ENCODE assay signal across 8 mouse cellular contexts in genomic region chr19:21570778-21571177, GRCm38 (mm10).
DNase-seq lines count a peak whose midpoint lies in the region; ATAC-seq lines count a peak whose summit lies in the region.

No protein-coding gene starts in this region.

- no peak overlapping the region for H3K4me2 ChIP-seq in kidney, embryonic 16.5 days (replicated peaks; ENCODE audit: low read depth, low read length)
- no peak overlapping the region for H3K4me2 ChIP-seq in forebrain, embryonic 16.5 days (ENCODE audit: low read length)
- H3K4me2 ChIP-seq in hindbrain, embryonic 11.5 days (replicated peaks; ENCODE audit: low read depth, low read length) = no peak overlapping the region
- no peak overlapping the region for H3K4me2 ChIP-seq in midbrain, embryonic 16.5 days (ENCODE audit: low read length)

- H3K36me3 ChIP-seq in kidney, embryonic 16.5 days (ENCODE audit: insufficient read depth, low read length) = no peaks in the 10 kb centered on the region
- no peaks in the 10 kb centered on the region for H3K36me3 ChIP-seq in forebrain, embryonic 16.5 days (ENCODE audit: control insufficient read depth, insufficient read depth)
- H3K36me3 ChIP-seq in hindbrain, embryonic 11.5 days (ENCODE audit: control insufficient read depth, insufficient read depth, low read length) = no peaks in the 10 kb centered on the region
- H3K36me3 ChIP-seq in midbrain, embryonic 16.5 days (ENCODE audit: control insufficient read depth, insufficient read depth, low read length) = no peaks in the 10 kb centered on the region

- H3K9ac ChIP-seq in kidney, embryonic 16.5 days (replicated peaks; ENCODE audit: low read length) = no peak overlapping the region
- H3K9ac ChIP-seq in forebrain, embryonic 16.5 days (replicated peaks; ENCODE audit: low read depth, low read length) = no peak overlapping the region
- H3K9ac ChIP-seq in hindbrain, embryonic 11.5 days (ENCODE audit: low read depth, low read length) = no peak overlapping the region
- H3K9ac ChIP-seq in midbrain, embryonic 16.5 days (ENCODE audit: low read depth, low read length) = no peak overlapping the region

- ATAC-seq in kidney, embryonic 16.5 days (ENCODE audit: low FRiP score, low TSS enrichment) = peak; percentile 23; the same call in 1 of the 2 replicates
- peak; percentile 36 for ATAC-seq in forebrain, embryonic 16.5 days
- 0 out of 2 replicates have a peak, but pooled peaks have one; percentile 42 for ATAC-seq in hindbrain, embryonic 11.5 days (ENCODE audit: low FRiP score)
- peak; percentile 77 for ATAC-seq in midbrain, embryonic 16.5 days
- no peak for ATAC-seq in erythroid progenitor cell, adult 5-6 weeks (replicated peaks; ENCODE audit: low FRiP score, poor library complexity, severe bottlenecking)

- H3K4me3 ChIP-seq in kidney, embryonic 16.5 days (ENCODE audit: low read length) = no peak overlapping the region
- no peak overlapping the region for H3K4me3 ChIP-seq in forebrain, embryonic 16.5 days (replicated peaks; ENCODE audit: low read length)
- no peak overlapping the region for H3K4me3 ChIP-seq in hindbrain, embryonic 11.5 days (ENCODE audit: low read depth, low read length)
- H3K4me3 ChIP-seq in midbrain, embryonic 16.5 days (ENCODE audit: low read depth, low read length) = no peak overlapping the region

- no peaks in the 10 kb centered on the region for H3K9me3 ChIP-seq in kidney, embryonic 16.5 days (ENCODE audit: low read length)
- no peaks in the 10 kb centered on the region for H3K9me3 ChIP-seq in forebrain, embryonic 16.5 days (ENCODE audit: control insufficient read depth, low read length)
- H3K9me3 ChIP-seq in hindbrain, embryonic 11.5 days (ENCODE audit: control insufficient read depth, low read length) = no peaks in the 10 kb centered on the region
- no peaks in the 10 kb centered on the region for H3K9me3 ChIP-seq in midbrain, embryonic 16.5 days (replicated peaks; ENCODE audit: control insufficient read depth, low read length, poor library complexity, severe bottlenecking)

- H3K27me3 ChIP-seq in kidney, embryonic 16.5 days (ENCODE audit: insufficient read depth, low read length) = no peaks in the 10 kb centered on the region
- no peaks in the 10 kb centered on the region for H3K27me3 ChIP-seq in forebrain, embryonic 16.5 days (replicated peaks; ENCODE audit: control insufficient read depth, insufficient read depth, low read length)
- no peaks in the 10 kb centered on the region for H3K27me3 ChIP-seq in hindbrain, embryonic 11.5 days (ENCODE audit: control insufficient read depth, insufficient read depth, low read length)
- no peaks in the 10 kb centered on the region for H3K27me3 ChIP-seq in midbrain, embryonic 16.5 days (ENCODE audit: control insufficient read depth, insufficient read depth, low read depth, low read length)

- no peak overlapping the region for H3K27ac ChIP-seq in kidney, embryonic 16.5 days (ENCODE audit: low read length)
- H3K27ac ChIP-seq in forebrain, embryonic 16.5 days (ENCODE audit: low read length) = no peak overlapping the region
- H3K27ac ChIP-seq in hindbrain, embryonic 11.5 days (ENCODE audit: low read depth, low read length) = no peak overlapping the region
- H3K27ac ChIP-seq in midbrain, embryonic 16.5 days (ENCODE audit: low read length) = no peak overlapping the region

- DNase-seq in kidney, adult 9 months = no peak
- DNase-seq in hindbrain, embryonic 11.5 days (ENCODE audit: low spot score) = peak; percentile 20
- DNase-seq in thymus, postnatal 14 days = no peak
- DNase-seq in urinary bladder, adult 18-20 months (ENCODE audit: low spot score in 2 of 2) = no peak

- WGBS in kidney, embryonic 16.5 days = 50% methylated on average over 8 of the region's 8 CpGs
- WGBS in forebrain, embryonic 16.5 days = 40% methylated on average over 8 of the region's 8 CpGs
- WGBS in hindbrain, embryonic 11.5 days = 43% methylated on average over 8 of the region's 8 CpGs
- WGBS in midbrain, embryonic 16.5 days = 29% methylated on average over 8 of the region's 8 CpGs

- peaks cover 8% of the 10 kb centered on the region for H3K4me1 ChIP-seq in kidney, embryonic 16.5 days (ENCODE audit: insufficient read depth, low read length)
- no peaks in the 10 kb centered on the region for H3K4me1 ChIP-seq in forebrain, embryonic 16.5 days (replicated peaks; ENCODE audit: control insufficient read depth, insufficient read depth, low read length)
- H3K4me1 ChIP-seq in hindbrain, embryonic 11.5 days (replicated peaks; ENCODE audit: control insufficient read depth, insufficient read depth, low read length) = no peaks in the 10 kb centered on the region
- H3K4me1 ChIP-seq in midbrain, embryonic 16.5 days (ENCODE audit: control insufficient read depth, insufficient read depth, low read length) = peaks cover 3% of the 10 kb centered on the region; the same call in 1 of the 2 replicates
